Mouse (Mus musculus): ENCODE results near the gene Lamc3. TPM values are rescaled to one million over a fixed set of nuclear protein-coding genes. Genes with fewer than 3 reads are reported as not detected.

Gene Lamc3
- polyA plus RNA-seq, 2 experiments = 0.02 TPM; not detected in 1

GRCm38 (mm10) chr2:31884806-31885205 lies 2.3 kb upstream of the Lamc3 start:
- Histone ChIP-seq H3K4me1 (replicated peaks; ENCODE audit: control insufficient read depth in 2 of 2, insufficient read depth in 2 of 2, low read length in 1 of 2) (no peaks in the 10 kb centered on the region), H3K27me3 (ENCODE audit: control insufficient read depth, insufficient read depth, low read length) (peaks cover 17% of the 10 kb centered on the region), H3K27ac (no peak overlapping the region), H3K4me2 (ENCODE audit: low read depth) (no peak overlapping the region), H3K9ac (replicated peaks) (no peak overlapping the region), H3K9me3 (ENCODE audit: control insufficient read depth, low read length) (no peaks in the 10 kb centered on the region), H3K36me3 (replicated peaks; ENCODE audit: control insufficient read depth, insufficient read depth, low read depth) (no peaks in the 10 kb centered on the region), H3K4me3 (ENCODE audit: insufficient read depth in 1 of 2, low read depth in 2 of 2, low read length in 2 of 2) (no peak overlapping the region)
- DNase-seq (ENCODE audit: low read depth in 3 of 3, low spot score in 3 of 3) (peak in 1 of 3 experiments; percentile 15), ATAC-seq (ENCODE audit: insufficient read depth) (no peak)
- 17% methylated on average over 6 of the region's 6 CpGs for WGBS (ENCODE audit: insufficient replicate concordance)
- TF ChIP-seq EP300 (IDR thresholded peaks at IDR 0.05; ENCODE audit: low read depth) (no peak), CTCF (IDR thresholded peaks at IDR 0.05; ENCODE audit: low read depth) (peak; percentile 54)

- Histone ChIP-seq H3K9me3 (ENCODE audit: control insufficient read depth, low read length) (no peaks in the 10 kb centered on the region), H3K4me3 (ENCODE audit: insufficient read depth in 1 of 2, low read depth in 2 of 2, low read length in 2 of 2) (no peak overlapping the region), H3K27me3 (ENCODE audit: control insufficient read depth, insufficient read depth, low read length) (peaks cover 9% of the 10 kb centered on the region), H3K9ac (replicated peaks) (no peak overlapping the region), H3K4me1 (replicated peaks; ENCODE audit: control insufficient read depth in 2 of 2, insufficient read depth in 2 of 2, low read length in 1 of 2) (no peaks in the 10 kb centered on the region), H3K36me3 (replicated peaks; ENCODE audit: control insufficient read depth, insufficient read depth, low read depth) (no peaks in the 10 kb centered on the region), H3K27ac (no peak overlapping the region), H3K4me2 (ENCODE audit: low read depth) (no peak overlapping the region)
- DNase-seq (ENCODE audit: low read depth in 3 of 3, low spot score in 3 of 3) (no peak), ATAC-seq (ENCODE audit: insufficient read depth) (no peak)
- TF ChIP-seq CTCF (IDR thresholded peaks at IDR 0.05; ENCODE audit: low read depth) (no peak), EP300 (IDR thresholded peaks at IDR 0.05; ENCODE audit: low read depth) (no peak)
- WGBS (ENCODE audit: insufficient replicate concordance) = 7% methylated on average over 1 of the region's 1 CpGs
Measured at GRCm38 (mm10) chr2:31888871-31889270, 1.8 kb downstream of the Lamc3 start.

- TF ChIP-seq EP300 (IDR thresholded peaks at IDR 0.05; ENCODE audit: low read depth) (no peak), CTCF (IDR thresholded peaks at IDR 0.05; ENCODE audit: low read depth) (no peak)
- DNase-seq (ENCODE audit: low read depth in 3 of 3, low spot score in 3 of 3) (no peak), ATAC-seq (ENCODE audit: insufficient read depth) (no peak)
- WGBS (ENCODE audit: insufficient replicate concordance) = 69% methylated on average over 2 of the region's 2 CpGs
- no peak overlapping the region for H3K27ac ChIP-seq
- no peak overlapping the region for H3K9ac ChIP-seq (replicated peaks)
- no peak overlapping the region for H3K4me2 ChIP-seq (ENCODE audit: low read depth)
- peaks cover 8% of the 10 kb centered on the region for H3K27me3 ChIP-seq (ENCODE audit: control insufficient read depth, insufficient read depth, low read length)
- no peak overlapping the region for H3K4me3 ChIP-seq (ENCODE audit: insufficient read depth in 1 of 2, low read depth in 2 of 2, low read length in 2 of 2)
- H3K9me3 ChIP-seq (ENCODE audit: control insufficient read depth, low read length) = no peaks in the 10 kb centered on the region
- H3K4me1 ChIP-seq (replicated peaks; ENCODE audit: control insufficient read depth in 2 of 2, insufficient read depth in 2 of 2, low read length in 1 of 2) = no peaks in the 10 kb centered on the region
- H3K36me3 ChIP-seq (replicated peaks; ENCODE audit: control insufficient read depth, insufficient read depth, low read depth) = no peaks in the 10 kb centered on the region
Measured at GRCm38 (mm10) chr2:31891219-31891618, 4.1 kb downstream of the Lamc3 start.

GRCm38 (mm10) chr2:31893110-31893669 lies 6.1 kb downstream of the Lamc3 start:
- DNase-seq (ENCODE audit: low read depth in 3 of 3, low spot score in 3 of 3) = no peak
- H3K4me2 ChIP-seq (ENCODE audit: low read depth) = no peak overlapping the region
- no peaks in the 10 kb centered on the region for H3K9me3 ChIP-seq (ENCODE audit: control insufficient read depth, low read length)
- no peaks in the 10 kb centered on the region for H3K27me3 ChIP-seq (ENCODE audit: control insufficient read depth, insufficient read depth, low read length)
- H3K4me3 ChIP-seq (ENCODE audit: insufficient read depth in 1 of 2, low read depth in 2 of 2, low read length in 2 of 2) = no peak overlapping the region
- no peak overlapping the region for H3K27ac ChIP-seq
- TF ChIP-seq CTCF (IDR thresholded peaks at IDR 0.05; ENCODE audit: low read depth) = no peak
- no peak for TF ChIP-seq EP300 (IDR thresholded peaks at IDR 0.05; ENCODE audit: low read depth)
- no peaks in the 10 kb centered on the region for H3K36me3 ChIP-seq (replicated peaks; ENCODE audit: control insufficient read depth, insufficient read depth, low read depth)
- H3K4me1 ChIP-seq (replicated peaks; ENCODE audit: control insufficient read depth in 2 of 2, insufficient read depth in 2 of 2, low read length in 1 of 2) = no peaks in the 10 kb centered on the region
- no peak overlapping the region for H3K9ac ChIP-seq (replicated peaks)
- no peak for ATAC-seq (ENCODE audit: insufficient read depth)
- WGBS (ENCODE audit: insufficient replicate concordance) = 61% methylated on average over 10 of the region's 10 CpGs

GRCm38 (mm10) chr2:31894221-31894870 lies 7.3 kb downstream of the Lamc3 start:
- Histone ChIP-seq H3K36me3 (replicated peaks; ENCODE audit: control insufficient read depth, insufficient read depth, low read depth) (no peaks in the 10 kb centered on the region), H3K9ac (replicated peaks) (no peak overlapping the region), H3K4me3 (ENCODE audit: insufficient read depth in 1 of 2, low read depth in 2 of 2, low read length in 2 of 2) (no peak overlapping the region), H3K9me3 (ENCODE audit: control insufficient read depth, low read length) (no peaks in the 10 kb centered on the region), H3K4me2 (ENCODE audit: low read depth) (no peak overlapping the region), H3K27ac (no peak overlapping the region), H3K4me1 (replicated peaks; ENCODE audit: control insufficient read depth in 2 of 2, insufficient read depth in 2 of 2, low read length in 1 of 2) (no peaks in the 10 kb centered on the region), H3K27me3 (ENCODE audit: control insufficient read depth, insufficient read depth, low read length) (no peaks in the 10 kb centered on the region)
- 59% methylated on average over 13 of the region's 13 CpGs for WGBS (ENCODE audit: insufficient replicate concordance)
- TF ChIP-seq CTCF (IDR thresholded peaks at IDR 0.05; ENCODE audit: low read depth) (no peak), EP300 (IDR thresholded peaks at IDR 0.05; ENCODE audit: low read depth) (no peak)
- ATAC-seq (ENCODE audit: insufficient read depth) (no peak), DNase-seq (ENCODE audit: low read depth in 3 of 3, low spot score in 3 of 3) (no peak)
